Mouse (Mus musculus): ENCODE data around the gene Gpr108.

DNA sequence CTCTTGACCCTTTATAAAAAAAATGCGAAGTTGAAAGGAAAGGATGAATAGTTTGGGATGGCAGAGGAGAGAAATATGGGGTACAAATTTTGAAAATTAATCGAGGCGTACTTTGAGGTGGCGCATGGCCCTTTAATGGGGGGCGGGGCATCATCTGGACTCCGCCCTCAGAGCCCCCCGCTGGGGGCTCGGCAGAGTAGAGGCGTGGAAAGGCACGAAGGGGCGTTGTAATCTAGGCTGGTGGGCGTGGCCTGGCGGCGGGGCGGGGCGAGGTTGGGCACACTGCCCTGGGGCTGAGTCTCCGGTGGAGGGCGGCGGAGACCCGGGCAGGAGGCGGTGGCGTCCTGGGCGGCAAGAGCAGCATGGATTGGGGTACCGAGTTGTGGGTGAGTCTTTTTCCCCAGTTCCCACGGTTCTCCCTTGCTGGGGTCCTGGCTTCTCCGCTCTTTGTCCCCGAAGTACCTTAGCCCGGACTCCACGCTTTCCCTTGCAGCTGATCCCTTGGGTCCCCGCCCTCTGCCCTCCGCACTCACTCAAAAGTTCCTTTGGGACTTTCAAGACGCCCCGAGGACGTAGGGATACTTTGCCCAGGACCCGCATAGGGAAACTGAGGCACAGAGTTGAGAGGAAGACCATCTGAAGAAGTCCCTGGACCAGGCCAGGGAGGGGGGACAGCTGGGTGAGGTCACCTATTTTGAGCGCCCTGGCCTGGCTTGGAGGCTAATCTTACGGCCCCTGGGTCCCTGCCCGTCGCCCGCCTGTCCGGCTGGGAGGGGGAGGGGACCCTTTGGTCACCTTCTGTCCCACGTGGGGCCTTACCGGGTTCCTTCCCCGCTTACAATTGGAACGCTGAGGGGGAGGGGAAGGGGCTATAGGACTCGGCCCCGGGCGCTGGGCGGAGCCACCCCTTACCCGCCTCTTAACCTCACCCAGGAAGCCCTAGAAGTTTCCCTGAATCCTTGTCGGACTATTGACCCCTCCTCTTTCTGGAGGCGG lies 1.2 kb upstream of the Gpr108 start, which contains the start of gene Trip10:
- peak; percentile 42 for TF ChIP-seq CTCF (IDR thresholded peaks at IDR 0.05; ENCODE audit: low read depth)
- no peak for TF ChIP-seq EP300 (IDR thresholded peaks at IDR 0.05; ENCODE audit: low read depth)
